Mouse (Mus musculus): ENCODE data around the gene Mab21l3. TPM values are rescaled to one million over a fixed set of nuclear protein-coding genes. Genes with fewer than 3 reads are reported as not detected.

Gene Mab21l3
- polyA plus RNA-seq (2015; fragmentation: Nextera tagmentation; extraction: Ambion mirVana): 0.55 and 0.69 TPM in 2 replicates

- H3K9ac ChIP-seq: no peak within 1 kb of the TSS
- WGBS: 81% methylated on average over 5 of the region's 5 CpGs
- H3K36me3 ChIP-seq: no peaks in the 10 kb centered on the region
Measured at GRCm38 (mm10) chr3:101848816-101849215, at the start of gene Mab21l3. Gene Mab21l3, minus strand, starts transcription at chr3:101848959.

DNA sequence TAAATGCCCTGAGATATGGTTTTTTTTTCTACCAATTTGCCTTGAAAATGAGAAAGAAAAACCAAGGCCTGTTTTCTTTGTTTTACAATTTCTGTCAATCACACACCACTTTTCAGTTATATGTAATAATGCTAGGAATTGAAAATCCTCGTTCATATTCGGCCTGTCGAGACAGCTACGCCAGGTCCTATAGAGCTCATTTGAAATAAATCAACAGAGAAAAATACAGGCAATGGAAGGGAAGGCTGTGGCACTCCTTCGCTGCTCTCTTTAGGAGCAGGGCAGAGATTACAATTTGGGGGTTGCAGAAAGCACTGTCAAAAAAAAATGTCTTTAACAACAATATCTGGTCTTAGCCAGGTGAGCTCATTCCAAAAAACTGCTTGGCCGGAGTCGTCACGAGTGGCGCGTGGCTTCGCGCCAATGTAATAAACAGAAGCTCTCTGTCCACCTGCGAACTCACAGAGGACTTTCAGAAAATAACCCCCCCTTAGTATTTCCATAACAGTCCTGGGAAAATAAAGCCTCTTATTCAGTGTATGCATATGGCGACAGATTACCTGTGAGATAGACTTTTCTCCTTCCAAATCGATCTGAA lies 48.7 kb upstream of the Mab21l3 start:
- H3K36me3 ChIP-seq: no peaks in the 10 kb centered on the region

More at GRCm38 (mm10) chr3:101848816-101849215, at the start of gene Mab21l3:
- no peak for ATAC-seq (ENCODE audit: borderline replicate concordance, extremely low read depth, low FRiP score, low TSS enrichment)
- no peaks in the 10 kb centered on the region for H3K4me1 ChIP-seq
- no peaks in the 10 kb centered on the region for H3K27me3 ChIP-seq
- no peak within 1 kb of the TSS for H3K27ac ChIP-seq
- no peaks in the 10 kb centered on the region for H3K9me3 ChIP-seq
- no peak within 1 kb of the TSS for H3K4me2 ChIP-seq
- H3K4me3 ChIP-seq: no peak within 1 kb of the TSS

GRCm38 (mm10) chr3:101896893-101897292 lies 48.1 kb upstream of the Mab21l3 start:
- Histone ChIP-seq H3K9me3 (no peaks in the 10 kb centered on the region), H3K9ac (no peak overlapping the region), H3K4me2 (no peak overlapping the region), H3K36me3 (no peaks in the 10 kb centered on the region), H3K27ac (no peak overlapping the region), H3K4me1 (0 out of 2 replicates have a peak, but pooled peaks cover 3% of the 10 kb centered on the region), H3K27me3 (no peaks in the 10 kb centered on the region), H3K4me3 (no peak overlapping the region)
- WGBS: 24% methylated on average over 9 of the region's 9 CpGs
- ATAC-seq (ENCODE audit: borderline replicate concordance, extremely low read depth, low FRiP score, low TSS enrichment): no peak

More for the DNA sequence above, 48.7 kb upstream of the Mab21l3 start:
- no peak overlapping the region for H3K4me2 ChIP-seq
- H3K9me3 ChIP-seq: no peaks in the 10 kb centered on the region
- H3K4me3 ChIP-seq: no peak overlapping the region
- no peak overlapping the region for H3K9ac ChIP-seq
- H3K27me3 ChIP-seq: no peaks in the 10 kb centered on the region
- peaks cover 5% of the 10 kb centered on the region; the same call in 1 of the 2 replicates for H3K4me1 ChIP-seq
- H3K27ac ChIP-seq: no peak overlapping the region
- 79% methylated on average over 15 of the region's 15 CpGs for WGBS
- ATAC-seq (ENCODE audit: borderline replicate concordance, extremely low read depth, low FRiP score, low TSS enrichment): no peak

DNA sequence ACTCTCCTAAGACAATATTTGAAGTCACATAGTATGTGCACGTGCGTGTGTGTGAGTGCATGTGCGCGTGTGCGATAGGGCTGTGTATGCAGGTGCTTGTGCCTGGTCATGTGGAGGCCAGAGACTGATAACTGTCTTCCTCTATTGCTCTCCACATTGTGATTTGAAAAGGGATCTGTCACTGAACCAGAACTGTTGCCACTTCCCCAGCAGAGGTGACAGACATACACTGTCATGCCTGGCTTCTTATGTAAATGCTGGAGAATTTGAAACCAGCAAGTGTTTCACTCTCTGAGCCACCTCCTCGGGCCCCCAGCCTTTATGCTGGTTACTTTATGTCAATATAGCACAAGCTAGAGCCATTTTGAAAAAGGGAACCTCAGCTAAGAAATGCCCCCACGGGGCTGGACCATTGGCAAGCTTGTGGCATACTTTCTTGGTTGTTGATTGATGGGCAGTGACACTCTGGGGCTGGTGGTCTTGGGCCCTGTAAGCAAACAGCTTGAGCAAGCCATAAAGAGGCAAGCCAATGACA lies 46.7 kb upstream of the Mab21l3 start:
- no peak for ATAC-seq (ENCODE audit: borderline replicate concordance, extremely low read depth, low FRiP score, low TSS enrichment)
- Histone ChIP-seq H3K36me3 (no peaks in the 10 kb centered on the region), H3K4me1 (no peaks in the 10 kb centered on the region), H3K4me3 (no peak overlapping the region), H3K9ac (no peak overlapping the region), H3K4me2 (no peak overlapping the region), H3K27ac (no peak overlapping the region), H3K27me3 (no peaks in the 10 kb centered on the region), H3K9me3 (no peaks in the 10 kb centered on the region)
- WGBS: 77% methylated on average over 7 of the region's 7 CpGs

DNA sequence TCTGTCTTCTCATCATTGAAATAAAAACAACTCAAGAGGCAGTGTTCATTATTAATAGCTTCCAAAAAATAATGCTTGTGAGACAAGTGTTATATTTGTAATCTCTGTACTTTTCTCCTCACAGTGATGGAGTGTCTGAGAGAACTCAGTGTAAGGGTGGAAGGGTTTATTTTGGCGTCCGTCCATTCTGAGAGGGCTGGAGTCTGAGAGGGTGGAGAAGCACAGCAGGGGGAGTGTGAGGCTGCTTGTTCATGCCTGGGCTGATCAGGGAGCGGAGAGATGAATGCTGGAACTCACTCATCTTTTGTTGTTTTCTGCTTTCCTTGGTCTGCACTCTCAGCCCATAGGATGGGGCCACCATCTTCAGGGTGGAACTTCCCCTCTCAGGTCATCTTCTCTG lies 36.8 kb upstream of the Mab21l3 start:
- 31% methylated on average over 3 of the region's 3 CpGs for WGBS
- Histone ChIP-seq H3K27ac (no peak overlapping the region), H3K27me3 (no peaks in the 10 kb centered on the region), H3K36me3 (0 out of 2 replicates have a peak, but pooled peaks cover 2% of the 10 kb centered on the region), H3K4me1 (peaks cover 14% of the 10 kb centered on the region), H3K4me3 (no peak overlapping the region), H3K9me3 (no peaks in the 10 kb centered on the region), H3K9ac (no peak overlapping the region), H3K4me2 (no peak overlapping the region)
- peak; percentile 89; the same call in 1 of the 2 replicates for ATAC-seq (ENCODE audit: borderline replicate concordance, extremely low read depth, low FRiP score, low TSS enrichment)

- Histone ChIP-seq H3K4me3 (no peak overlapping the region), H3K36me3 (0 out of 2 replicates have a peak, but pooled peaks cover 2% of the 10 kb centered on the region), H3K27ac (no peak overlapping the region), H3K9ac (no peak overlapping the region), H3K27me3 (no peaks in the 10 kb centered on the region), H3K4me1 (peaks cover 14% of the 10 kb centered on the region), H3K4me2 (no peak overlapping the region), H3K9me3 (no peaks in the 10 kb centered on the region)
- WGBS: 38% methylated on average over 4 of the region's 4 CpGs
- peak; percentile 50; the same call in 1 of the 2 replicates for ATAC-seq (ENCODE audit: borderline replicate concordance, extremely low read depth, low FRiP score, low TSS enrichment)
Measured at GRCm38 (mm10) chr3:101885041-101885440, 36.3 kb upstream of the Mab21l3 start.

- H3K27me3 ChIP-seq: no peaks in the 10 kb centered on the region
- 0 out of 2 replicates have a peak, but pooled peaks cover 2% of the 10 kb centered on the region for H3K36me3 ChIP-seq
- WGBS: 58% methylated on average over 3 of the region's 3 CpGs
- no peak overlapping the region for H3K27ac ChIP-seq
- no peak for ATAC-seq (ENCODE audit: borderline replicate concordance, extremely low read depth, low FRiP score, low TSS enrichment)
- no peak overlapping the region for H3K4me3 ChIP-seq
- peaks cover 14% of the 10 kb centered on the region for H3K4me1 ChIP-seq
- no peak overlapping the region for H3K4me2 ChIP-seq
- no peak overlapping the region for H3K9ac ChIP-seq
- no peaks in the 10 kb centered on the region for H3K9me3 ChIP-seq
Measured at GRCm38 (mm10) chr3:101883902-101884301, 35.1 kb upstream of the Mab21l3 start.

GRCm38 (mm10) chr3:101881721-101882120 lies 33.0 kb upstream of the Mab21l3 start:
- 37% methylated on average over 9 of the region's 9 CpGs for WGBS
- Histone ChIP-seq H3K27me3 (no peaks in the 10 kb centered on the region), H3K4me2 (no peak overlapping the region), H3K4me1 (peaks cover 22% of the 10 kb centered on the region), H3K4me3 (no peak overlapping the region), H3K9me3 (no peaks in the 10 kb centered on the region), H3K36me3 (no peaks in the 10 kb centered on the region), H3K9ac (no peak overlapping the region), H3K27ac (no peak overlapping the region)
- no peak for ATAC-seq (ENCODE audit: borderline replicate concordance, extremely low read depth, low FRiP score, low TSS enrichment)

DNA sequence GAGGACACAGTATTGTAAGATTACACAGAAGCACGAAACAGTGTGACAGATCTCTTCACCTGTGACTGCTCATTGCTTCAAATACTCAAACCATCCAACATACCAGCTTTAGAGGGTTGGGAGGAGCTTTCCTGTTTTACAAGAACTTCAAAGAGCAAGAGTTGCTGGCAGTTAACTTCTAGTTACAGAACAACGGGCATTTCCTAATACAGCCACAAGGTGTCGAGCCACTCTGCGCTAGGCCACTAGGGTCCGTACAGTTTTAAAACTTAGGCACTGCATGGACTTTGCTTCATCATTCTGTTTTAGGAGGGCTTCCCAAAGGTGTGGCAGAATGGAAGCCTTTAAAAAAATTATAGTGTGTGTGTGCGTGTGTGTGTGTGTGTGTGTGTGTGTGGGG lies 32.1 kb upstream of the Mab21l3 start:
- H3K4me1 ChIP-seq: peaks cover 27% of the 10 kb centered on the region
- H3K9me3 ChIP-seq: no peaks in the 10 kb centered on the region
- H3K9ac ChIP-seq: no peak overlapping the region
- H3K4me2 ChIP-seq: no peak overlapping the region
- 54% methylated on average over 6 of the region's 6 CpGs for WGBS
- H3K36me3 ChIP-seq: no peaks in the 10 kb centered on the region
- H3K27ac ChIP-seq: no peak overlapping the region
- H3K4me3 ChIP-seq: no peak overlapping the region
- no peaks in the 10 kb centered on the region for H3K27me3 ChIP-seq
- ATAC-seq (ENCODE audit: borderline replicate concordance, extremely low read depth, low FRiP score, low TSS enrichment): no peak

DNA sequence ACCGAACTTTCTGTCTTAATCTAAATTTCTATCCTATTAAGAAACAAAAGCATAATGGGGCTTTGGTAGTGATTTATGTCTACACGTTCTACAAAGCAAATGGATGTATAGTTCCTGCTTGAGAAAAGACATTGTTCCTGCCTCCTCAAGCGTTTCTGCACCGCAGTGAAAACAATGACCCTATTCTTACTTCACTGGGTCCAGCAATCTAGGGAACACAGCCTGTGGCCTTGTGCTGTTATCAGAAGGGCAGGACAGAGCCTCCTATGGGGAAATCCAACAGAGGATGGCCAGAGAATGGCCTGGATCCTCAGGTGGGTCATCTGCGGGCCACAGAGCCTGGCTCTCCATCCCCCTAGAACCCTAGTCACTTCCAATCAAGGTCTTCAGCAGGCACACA lies 29.4 kb upstream of the Mab21l3 start:
- H3K36me3 ChIP-seq: no peaks in the 10 kb centered on the region
- no peaks in the 10 kb centered on the region for H3K27me3 ChIP-seq
- H3K9me3 ChIP-seq: no peaks in the 10 kb centered on the region
- 67% methylated on average over 5 of the region's 5 CpGs for WGBS
- no peak overlapping the region for H3K27ac ChIP-seq
- H3K4me1 ChIP-seq: peaks cover 17% of the 10 kb centered on the region
- H3K9ac ChIP-seq: no peak overlapping the region
- ATAC-seq (ENCODE audit: borderline replicate concordance, extremely low read depth, low FRiP score, low TSS enrichment): no peak
- no peak overlapping the region for H3K4me2 ChIP-seq
- H3K4me3 ChIP-seq: no peak overlapping the region

DNA sequence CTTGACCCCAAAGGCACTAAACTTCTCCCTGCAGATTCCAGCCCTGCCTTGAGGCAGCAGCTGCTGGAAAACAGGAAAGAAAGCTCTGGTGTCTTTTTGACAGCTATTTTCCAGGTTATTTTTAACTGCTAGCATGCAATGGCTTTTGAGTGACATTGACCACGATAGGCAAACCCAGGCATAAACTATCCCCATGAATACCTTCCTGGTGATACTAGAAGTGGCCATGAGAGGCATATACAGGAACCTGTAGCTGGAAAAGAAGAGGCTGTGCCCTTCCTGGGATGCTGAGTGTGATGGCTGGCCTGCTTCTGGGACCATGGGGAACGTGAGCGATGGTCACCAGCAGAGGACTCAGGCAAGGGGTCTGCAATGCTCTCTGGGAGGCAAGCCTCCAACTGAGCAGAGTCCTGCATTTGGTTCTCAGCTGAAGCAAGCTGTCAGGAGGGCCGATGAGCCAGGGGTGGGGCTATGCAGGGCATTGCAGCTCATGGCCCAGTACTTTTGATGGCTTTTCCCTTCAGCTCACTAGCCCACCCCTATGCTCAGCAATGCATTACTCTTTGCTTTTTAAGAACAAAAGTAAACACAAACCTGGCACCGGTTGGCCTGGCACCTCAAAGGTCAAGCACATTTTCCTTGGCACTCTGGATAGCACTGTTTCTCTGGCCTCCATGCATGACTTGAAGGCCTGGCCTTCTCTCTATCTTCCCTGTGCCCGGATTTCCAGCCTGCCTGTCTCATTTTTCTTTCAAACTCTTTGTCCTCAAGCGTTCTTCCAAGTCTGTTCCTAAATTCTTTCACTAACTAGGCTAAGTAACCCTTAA lies 27.9 kb upstream of the Mab21l3 start:
- no peak for ATAC-seq (ENCODE audit: borderline replicate concordance, extremely low read depth, low FRiP score, low TSS enrichment)
- Histone ChIP-seq H3K4me2 (no peak overlapping the region), H3K36me3 (no peaks in the 10 kb centered on the region), H3K27me3 (no peaks in the 10 kb centered on the region), H3K9me3 (no peaks in the 10 kb centered on the region), H3K27ac (peak overlapping the region; percentile 61), H3K9ac (no peak overlapping the region), H3K4me3 (no peak overlapping the region), H3K4me1 (peaks cover 17% of the 10 kb centered on the region)
- WGBS: 49% methylated on average over 7 of the region's 7 CpGs

Data from lung, embryonic 15.5 days (tissue).